In the genomic region with DNA sequence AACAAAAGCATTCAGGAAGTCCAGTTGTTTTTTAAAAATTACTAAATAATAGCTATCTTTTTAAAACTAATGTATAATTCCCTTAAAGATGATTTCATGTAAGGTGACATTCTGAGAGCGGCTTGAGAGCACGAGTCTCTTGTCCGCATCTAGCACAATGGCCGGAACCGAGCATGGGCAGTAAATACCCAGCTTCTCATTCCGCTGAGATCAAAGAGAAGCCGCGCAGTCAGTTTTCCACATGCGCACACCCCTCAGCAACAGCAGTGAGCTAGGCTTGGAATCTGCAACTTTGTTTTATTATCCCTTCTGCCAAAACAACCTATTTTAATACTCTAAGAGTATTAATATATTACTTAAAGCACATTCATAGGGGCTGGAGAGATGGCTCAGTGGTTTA, we compare ENCODE assay signal across 29 mouse cellular contexts. TPM values are rescaled to one million over a fixed set of nuclear protein-coding genes. Genes with fewer than 3 reads are reported as not detected.
DNase-seq lines count a peak whose midpoint lies in the region; ATAC-seq and TF ChIP-seq lines count a peak whose summit lies in the region.
"Had no signal": no experiment of that assay in that cellular context is flagged by ENCODE, and none has a peak within 500 bp of the region (broad histone marks: within the 10 kb centered on the region; RNA-seq: fewer than 3 reads in every experiment).

No protein-coding gene starts in this region.

- TF ChIP-seq POLR2A in MEL (IDR thresholded peaks at IDR 0.05; ENCODE audit: control insufficient read depth in 1 of 2, insufficient read depth in 1 of 2, low read depth in 1 of 2, low read length in 2 of 2, poor library complexity in 1 of 2) = no peak

- H3K36me3 ChIP-seq in lung, embryonic 14.5 days (ENCODE audit: insufficient read depth) = no peaks in the 10 kb centered on the region
- peaks cover 0 to 77% of the 10 kb centered on the region in 2 experiments; a peak in 3 of 4 replicates for H3K36me3 ChIP-seq in MEL (ENCODE audit: control insufficient read depth in 1 of 2, insufficient read depth in 2 of 2, low read length in 2 of 2)
- no peaks in the 10 kb centered on the region for H3K36me3 ChIP-seq in liver, embryonic 13.5 days
- H3K36me3 ChIP-seq: embryonic facial prominence, embryonic 12.5 days; lung, embryonic 15.5 days; midbrain, embryonic 13.5 days had no signal

- H3K79me2 ChIP-seq in MEL (ENCODE audit: control insufficient read depth, insufficient read depth, low read length, poor library complexity) = peaks cover 51% of the 10 kb centered on the region

- no peak for TF ChIP-seq EP300 in MEL (IDR thresholded peaks at IDR 0.05; ENCODE audit: low read depth in 1 of 2, low read length in 2 of 2)

- no peak overlapping the region for H3K4me3 ChIP-seq in lung, embryonic 14.5 days (ENCODE audit: low read depth, low read length)
- no peak overlapping the region for H3K4me3 ChIP-seq in MEL (ENCODE audit: control insufficient read depth in 1 of 2, insufficient read depth in 1 of 2, low read depth in 2 of 2, low read length in 2 of 2)
- peak overlapping the region; percentile 16; the same call in 1 of the 2 replicates for H3K4me3 ChIP-seq in liver, embryonic 13.5 days (replicated peaks)
- H3K4me3 ChIP-seq: embryonic facial prominence, embryonic 12.5 days; gastrocnemius, adult 2 months; lung, embryonic 15.5 days; midbrain, embryonic 13.5 days had no signal

- no peak overlapping the region for H3K27ac ChIP-seq in lung, embryonic 14.5 days (ENCODE audit: low read depth)
- H3K27ac ChIP-seq in MEL (ENCODE audit: control insufficient read depth, low read depth, low read length) = no peak overlapping the region
- peak overlapping the region; percentile 76 for H3K27ac ChIP-seq in liver, embryonic 13.5 days
- H3K27ac ChIP-seq: embryonic facial prominence, embryonic 12.5 days; gastrocnemius, adult 2 months; hindbrain, embryonic 14.5 days; lung, embryonic 15.5 days; midbrain, embryonic 13.5 days had no signal

- no peak for TF ChIP-seq CTCF in lung, embryonic 14.5 days (IDR thresholded peaks at IDR 0.05; ENCODE audit: low read depth)
- TF ChIP-seq CTCF in MEL (IDR thresholded peaks at IDR 0.05 in 2 of 3, conservative IDR thresholded peaks at IDR 0.05 in 1 of 3; ENCODE audit: control insufficient read depth in 1 of 3, insufficient read depth in 1 of 3, low read depth in 2 of 3, low read length in 3 of 3, poor library complexity in 1 of 3, severe bottlenecking in 1 of 3) = no peak

- no peak for ATAC-seq in lung, embryonic 14.5 days (ENCODE audit: insufficient read depth)
- ATAC-seq in liver, embryonic 13.5 days (ENCODE audit: low read depth) = no peak
- ATAC-seq: activated CD4-positive, CD25-positive, alpha-beta regulatory T cell, adult 4 months; forebrain, embryonic 16.5 days; intestine, postnatal 0 days; midbrain, embryonic 13.5 days had no signal

- 85% methylated on average over 9 of the region's 9 CpGs for WGBS in lung, embryonic 14.5 days
- 79% methylated on average over 9 of the region's 9 CpGs for WGBS in liver, embryonic 13.5 days (ENCODE audit: insufficient replicate concordance)

- H3K27me3 ChIP-seq in lung, embryonic 14.5 days (ENCODE audit: insufficient read depth, low read length) = no peaks in the 10 kb centered on the region
- H3K27me3 ChIP-seq in MEL (ENCODE audit: control insufficient read depth in 1 of 2, insufficient read depth in 2 of 2, low read length in 2 of 2) = no peaks in the 10 kb centered on the region
- no peaks in the 10 kb centered on the region for H3K27me3 ChIP-seq in liver, embryonic 13.5 days
- H3K27me3 ChIP-seq: embryonic facial prominence, embryonic 12.5 days; lung, embryonic 15.5 days; megakaryocyte, embryonic 14.5 days; midbrain, embryonic 13.5 days had no signal

- H3K4me2 ChIP-seq in lung, embryonic 14.5 days = no peak overlapping the region
- H3K4me2 ChIP-seq in liver, embryonic 13.5 days = peak overlapping the region; percentile 59
- H3K4me2 ChIP-seq: embryonic facial prominence, embryonic 12.5 days; heart, embryonic 11.5 days; hindbrain, embryonic 14.5 days; lung, embryonic 15.5 days; midbrain, embryonic 13.5 days had no signal

- peak; percentile 13 for DNase-seq in lung, embryonic 14.5 days
- no peak for DNase-seq in lung, postnatal 25 days (ENCODE audit: low spot score)
- no peak for DNase-seq in MEL (ENCODE audit: low read depth, low spot score)
- DNase-seq in liver, embryonic 13.5 days = no peak
- DNase-seq in adrenal gland, adult 18-20 months (ENCODE audit: low spot score in 2 of 2) = no peak
- no peak for DNase-seq in ovary, postnatal 14 days (ENCODE audit: low spot score)
- DNase-seq in spleen, postnatal 4 days (ENCODE audit: low spot score in 2 of 2) = no peak
- DNase-seq: adrenal gland, postnatal 10 days; B cell, adult 2 months; cerebellum, adult 8-10 months; cerebellum, postnatal 36 days; gastrocnemius, adult 2 months; gastrocnemius, postnatal 36 days; heart, adult 18-20 months; kidney, postnatal 25 days; left cerebral cortex, postnatal 4 days; lung, postnatal 36 days; retina, postnatal 1 day; right cerebral cortex, postnatal 14 days; thymus, postnatal 14 days had no signal

- no peak for TF ChIP-seq RAD21 in MEL (IDR thresholded peaks at IDR 0.05; ENCODE audit: low read depth, low read length)

- H3K9me3 ChIP-seq in lung, embryonic 14.5 days (ENCODE audit: low read depth, low read length) = no peaks in the 10 kb centered on the region
- H3K9me3 ChIP-seq in MEL (replicated peaks; ENCODE audit: insufficient read depth, low read length) = no peaks in the 10 kb centered on the region
- no peaks in the 10 kb centered on the region for H3K9me3 ChIP-seq in liver, embryonic 13.5 days (replicated peaks)
- H3K9me3 ChIP-seq: embryonic facial prominence, embryonic 12.5 days; lung, embryonic 15.5 days; megakaryocyte, embryonic 14.5 days; midbrain, embryonic 13.5 days had no signal

- no peak overlapping the region for H3K9ac ChIP-seq in lung, embryonic 14.5 days
- no peak overlapping the region for H3K9ac ChIP-seq in MEL (ENCODE audit: control insufficient read depth, low read depth, low read length, poor library complexity, severe bottlenecking)
- peak overlapping the region; percentile 60 for H3K9ac ChIP-seq in liver, embryonic 13.5 days
- H3K9ac ChIP-seq: embryonic facial prominence, embryonic 12.5 days; hindbrain, embryonic 14.5 days; lung, embryonic 15.5 days; midbrain, embryonic 13.5 days had no signal

- H3K4me1 ChIP-seq in lung, embryonic 14.5 days (ENCODE audit: insufficient read depth) = no peaks in the 10 kb centered on the region; the same call in 1 of the 2 replicates
- H3K4me1 ChIP-seq in MEL (ENCODE audit: control insufficient read depth in 1 of 2, insufficient read depth in 2 of 2, low read length in 2 of 2) = peaks cover 29 to 47% of the 10 kb centered on the region in 2 experiments
- H3K4me1 ChIP-seq in liver, embryonic 13.5 days (replicated peaks) = peaks cover 83% of the 10 kb centered on the region
- H3K4me1 ChIP-seq: lung, embryonic 15.5 days had no signal

TF ChIP-seq in MEL, 35 proteins besides CTCF, POLR2A, EP300 and RAD21:
- TF ChIP-seq ZKSCAN1 (IDR thresholded peaks at IDR 0.05; ENCODE audit: low read depth, low read length) = no peak
- no peak for TF ChIP-seq ZNF384 (IDR thresholded peaks at IDR 0.05; ENCODE audit: low read depth, low read length)
- 0 out of 2 replicates have a peak, but pooled peaks have one; percentile 34 for TF ChIP-seq TBP (IDR thresholded peaks at IDR 0.05; ENCODE audit: low read depth, low read length)
- no peak for TF ChIP-seq JUND (IDR thresholded peaks at IDR 0.05; ENCODE audit: low read depth, low read length)
- TF ChIP-seq MXI1 (IDR thresholded peaks at IDR 0.05; ENCODE audit: low read depth, low read length) = no peak; the same call in 1 of the 2 replicates
TF ChIP-seq in MEL: peak in this region for 1.

RNA-seq across cellular contexts. Expression of a gene that starts 6.3 kb away (rescaled TPM):
- polyA plus RNA-seq in lung, embryonic 14.5 days (2014; fragmentation: Nextera tagmentation; extraction: Ambion mirVana) = 17.3 and 17.9 TPM in 2 replicates
- total RNA-seq in MEL (2012; rRNA removed) = 28.8 and 34.6 TPM in 2 replicates
- polyA plus RNA-seq in MEL (2012; ENCODE audit: insufficient read depth in 1 of 2, insufficient read length in 2 of 2, low read depth in 1 of 2, low replicate concordance in 2 of 2, missing spikeins in 1 of 2) = 10 to 100 TPM; 33.0 to 65.6 TPM
- polyA plus RNA-seq in liver, embryonic 13.5 days (2015; fragmentation: Nextera tagmentation; extraction: Ambion mirVana) = 35.8 and 41.3 TPM in 2 replicates
- total RNA-seq in adrenal gland, adult 18-20 months (2021) = 10 to 100 TPM; 34.3 to 43.4 TPM

RNA-seq across cellular contexts. Expression of a gene that starts 16.2 kb away (rescaled TPM):
- polyA plus RNA-seq in lung, embryonic 14.5 days (2014; fragmentation: Nextera tagmentation; extraction: Ambion mirVana) = 19.9 and 20.7 TPM in 2 replicates
- total RNA-seq in MEL (2012; rRNA removed) = 8.9 and 11.5 TPM in 2 replicates
- 10 to 100 TPM; 15.6 to 35.3 TPM for polyA plus RNA-seq in MEL (2012; ENCODE audit: insufficient read depth in 1 of 2, insufficient read length in 2 of 2, low read depth in 1 of 2, low replicate concordance in 2 of 2, missing spikeins in 1 of 2)
- 9.2 and 11.9 TPM in 2 replicates for polyA plus RNA-seq in liver, embryonic 13.5 days (2015; fragmentation: Nextera tagmentation; extraction: Ambion mirVana)
- total RNA-seq in adrenal gland, adult 18-20 months (2021) = 10 to 100 TPM; 11.9 to 16.2 TPM
